Mouse (Mus musculus): Measurements from ENCODE around the gene Gnai3.
A peak's percentile ranks its signal among the peaks of the same experiment; 100 is the strongest.

Gnai3 gene

GRCm38 (mm10) chr3:108083904-108084407, 62.0 kb downstream of the Gnai3 start:
- DNase-seq (ENCODE audit: low spot score in 2 of 2) = no peak

- no peak for DNase-seq (ENCODE audit: low spot score in 2 of 2)
Observed at GRCm38 (mm10) chr3:108083161-108083560, 62.8 kb downstream of the Gnai3 start.

GRCm38 (mm10) chr3:108082251-108082875, 63.6 kb downstream of the Gnai3 start:
- no peak for DNase-seq (ENCODE audit: low spot score in 2 of 2)

- no peak for DNase-seq (ENCODE audit: low spot score in 2 of 2)
Observed at GRCm38 (mm10) chr3:108081681-108082080, 64.3 kb downstream of the Gnai3 start.

GRCm38 (mm10) chr3:108076836-108077235, 69.1 kb downstream of the Gnai3 start:
- no peak for DNase-seq (ENCODE audit: low spot score in 2 of 2)

- no peak for DNase-seq (ENCODE audit: low spot score in 2 of 2)
Observed at GRCm38 (mm10) chr3:108072983-108073569, 72.9 kb downstream of the Gnai3 start.

GRCm38 (mm10) chr3:108070295-108071293, 75.4 kb downstream of the Gnai3 start:
- peak in 1 of 2 experiments; percentile 65 for DNase-seq (ENCODE audit: low spot score in 2 of 2)

GRCm38 (mm10) chr3:108069231-108069870, 76.6 kb downstream of the Gnai3 start:
- DNase-seq (ENCODE audit: low spot score in 2 of 2) = no peak

GRCm38 (mm10) chr3:108068826-108069225, 77.1 kb downstream of the Gnai3 start:
- no peak for DNase-seq (ENCODE audit: low spot score in 2 of 2)

GRCm38 (mm10) chr3:108067370-108067934, 78.5 kb downstream of the Gnai3 start:
- DNase-seq (ENCODE audit: low spot score in 2 of 2) = no peak

- DNase-seq (ENCODE audit: low spot score in 2 of 2) = no peak
Observed at GRCm38 (mm10) chr3:108065551-108065950, 80.4 kb downstream of the Gnai3 start.

GRCm38 (mm10) chr3:108064672-108065071, 81.3 kb downstream of the Gnai3 start:
- no peak for DNase-seq (ENCODE audit: low spot score in 2 of 2)

GRCm38 (mm10) chr3:108062648-108063047, 83.3 kb downstream of the Gnai3 start:
- no peak for DNase-seq (ENCODE audit: low spot score in 2 of 2)

GRCm38 (mm10) chr3:108061420-108061819, 84.5 kb downstream of the Gnai3 start:
- peak in 1 of 2 experiments; percentile 67 for DNase-seq (ENCODE audit: low spot score in 2 of 2)
